Mouse (Mus musculus): ENCODE measurements around the gene Bcl6b. TPM values are rescaled to one million over a fixed set of nuclear protein-coding genes. Genes with fewer than 3 reads are reported as not detected.
A peak's percentile ranks its signal among the peaks of the same experiment; 100 is the strongest.

Gene Bcl6b
- polyA plus RNA-seq, 1 experiment from 2014 or later = 5.0 TPM

DNA sequence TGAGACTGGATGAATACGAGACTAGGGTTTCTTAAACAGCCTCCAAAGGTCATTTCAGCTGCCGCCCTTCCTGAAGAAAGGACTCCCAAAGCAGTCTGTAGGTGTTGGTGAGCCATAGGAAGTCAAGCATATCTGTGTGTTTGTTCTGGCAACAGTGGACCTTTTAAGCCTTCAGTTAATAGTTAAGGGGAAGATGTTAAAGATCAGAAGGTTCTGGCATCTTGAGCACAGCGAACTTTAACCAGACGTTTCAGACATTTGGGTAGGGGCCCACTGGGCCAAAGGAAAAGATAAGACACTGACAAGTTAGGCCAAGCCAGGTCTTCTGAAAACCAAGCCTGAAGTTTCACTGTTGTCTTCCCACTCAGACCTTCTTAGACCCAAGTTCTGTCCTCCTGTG is 11.6 kb downstream of the Bcl6b start:
- no peak for DNase-seq (ENCODE audit: low spot score)
- Histone ChIP-seq H3K4me1 (replicated peaks; ENCODE audit: control insufficient read depth, insufficient read depth, low read length) (peaks cover 44% of the 10 kb centered on the region), H3K4me3 (replicated peaks; ENCODE audit: low read length) (no peak overlapping the region), H3K9me3 (ENCODE audit: control insufficient read depth, low read length) (no peaks in the 10 kb centered on the region), H3K36me3 (replicated peaks; ENCODE audit: control insufficient read depth, insufficient read depth) (peaks cover 16% of the 10 kb centered on the region), H3K9ac (no peak overlapping the region), H3K27ac (no peak overlapping the region), H3K27me3 (ENCODE audit: control insufficient read depth, insufficient read depth, low read length) (peaks cover 39% of the 10 kb centered on the region), H3K4me2 (replicated peaks) (no peak overlapping the region)
- WGBS = 90% methylated on average over 4 of the region's 4 CpGs
- no peak for ATAC-seq (ENCODE audit: low FRiP score)

DNA sequence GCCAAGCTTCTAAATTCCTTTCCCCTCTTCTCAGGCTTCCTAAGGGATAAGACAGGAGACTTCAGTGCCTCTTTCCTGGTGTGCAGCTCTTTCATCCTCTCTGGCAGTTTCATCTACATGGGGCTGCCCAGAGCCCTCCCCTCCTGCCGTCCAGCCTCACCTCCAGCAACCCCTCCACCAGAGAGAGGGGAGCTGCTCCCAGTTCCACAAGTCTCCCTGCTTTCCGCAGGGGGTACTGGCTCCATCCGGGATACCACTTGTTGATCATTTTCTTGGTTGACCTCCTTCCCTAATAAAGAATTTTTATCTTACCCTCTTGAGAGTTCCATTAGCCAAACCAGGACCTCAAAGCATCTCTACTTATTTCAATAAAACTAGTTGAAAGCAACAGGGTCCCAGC is 13.5 kb downstream of the Bcl6b start:
- Histone ChIP-seq H3K36me3 (replicated peaks; ENCODE audit: control insufficient read depth, insufficient read depth) (peaks cover 16% of the 10 kb centered on the region), H3K27me3 (ENCODE audit: control insufficient read depth, insufficient read depth, low read length) (peaks cover 48% of the 10 kb centered on the region), H3K9ac (no peak overlapping the region), H3K9me3 (ENCODE audit: control insufficient read depth, low read length) (no peaks in the 10 kb centered on the region), H3K4me3 (replicated peaks; ENCODE audit: low read length) (no peak overlapping the region), H3K4me2 (replicated peaks) (no peak overlapping the region), H3K27ac (no peak overlapping the region), H3K4me1 (replicated peaks; ENCODE audit: control insufficient read depth, insufficient read depth, low read length) (peaks cover 36% of the 10 kb centered on the region)
- WGBS = 70% methylated on average over 3 of the region's 3 CpGs
- ATAC-seq (ENCODE audit: low FRiP score) (no peak), DNase-seq (ENCODE audit: low spot score) (no peak)

DNA sequence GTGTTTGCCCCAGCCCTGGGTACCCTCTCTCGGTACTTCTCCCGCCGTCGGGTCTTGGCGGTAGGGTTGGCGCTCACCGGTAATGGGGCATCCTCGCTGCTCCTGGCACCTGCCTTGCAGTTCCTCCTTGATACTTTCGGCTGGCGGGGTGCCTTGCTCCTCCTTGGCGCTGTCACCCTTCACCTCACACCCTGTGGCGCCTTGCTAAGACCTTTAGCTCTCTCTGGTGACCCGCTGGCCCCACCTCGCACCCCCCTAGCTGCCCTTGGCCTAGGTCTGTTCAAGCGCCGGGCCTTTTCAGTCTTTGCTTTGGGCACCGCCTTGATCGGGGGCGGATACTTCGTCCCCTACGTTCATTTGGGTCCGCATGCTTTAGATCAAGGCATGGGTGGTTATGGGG is 14.3 kb downstream of the Bcl6b start:
- ATAC-seq (ENCODE audit: low FRiP score) (no peak), DNase-seq (ENCODE audit: low spot score) (no peak)
- peak overlapping the region; percentile 79; the same call in 1 of the 2 replicates for H3K4me2 ChIP-seq (replicated peaks)
- H3K4me1 ChIP-seq (replicated peaks; ENCODE audit: control insufficient read depth, insufficient read depth, low read length) = peaks cover 36% of the 10 kb centered on the region
- no peak overlapping the region for H3K9ac ChIP-seq
- no peaks in the 10 kb centered on the region for H3K9me3 ChIP-seq (ENCODE audit: control insufficient read depth, low read length)
- 10% methylated on average over 22 of the region's 22 CpGs for WGBS
- peaks cover 16% of the 10 kb centered on the region for H3K36me3 ChIP-seq (replicated peaks; ENCODE audit: control insufficient read depth, insufficient read depth)
- H3K27ac ChIP-seq = no peak overlapping the region
- 0 out of 2 replicates have a peak overlapping the region, but pooled peaks have one; percentile 32 for H3K4me3 ChIP-seq (replicated peaks; ENCODE audit: low read length)
- H3K27me3 ChIP-seq (ENCODE audit: control insufficient read depth, insufficient read depth, low read length) = peaks cover 48% of the 10 kb centered on the region

DNA sequence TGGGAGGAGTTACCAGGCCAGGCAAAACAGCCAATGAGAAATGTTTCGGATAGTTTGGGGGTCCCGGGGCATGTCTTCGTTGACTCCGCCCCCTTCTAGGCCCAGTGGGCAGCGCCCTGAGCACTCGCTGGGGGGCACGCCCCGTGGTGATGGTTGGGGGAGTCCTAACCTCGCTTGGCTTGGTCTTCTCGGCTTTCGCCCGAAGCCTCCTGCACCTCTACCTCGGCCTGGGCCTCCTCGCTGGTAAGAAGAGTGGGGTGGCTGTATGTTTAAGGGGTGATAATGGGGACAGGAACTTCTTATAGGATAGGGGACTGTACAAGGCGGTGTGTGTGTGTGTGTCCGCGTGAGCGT is 14.8 kb downstream of the Bcl6b start:
- no peaks in the 10 kb centered on the region for H3K9me3 ChIP-seq (ENCODE audit: control insufficient read depth, low read length)
- DNase-seq (ENCODE audit: low spot score) (no peak), ATAC-seq (ENCODE audit: low FRiP score) (peak; percentile 18; the same call in 1 of the 2 replicates)
- H3K27ac ChIP-seq = no peak overlapping the region
- H3K4me1 ChIP-seq (replicated peaks; ENCODE audit: control insufficient read depth, insufficient read depth, low read length) = peaks cover 31% of the 10 kb centered on the region
- 0 out of 2 replicates have a peak overlapping the region, but pooled peaks have one; percentile 39 for H3K9ac ChIP-seq
- H3K27me3 ChIP-seq (ENCODE audit: control insufficient read depth, insufficient read depth, low read length) = peaks cover 48% of the 10 kb centered on the region
- peak overlapping the region; percentile 79 for H3K4me2 ChIP-seq (replicated peaks)
- WGBS = 4% methylated on average over 18 of the region's 18 CpGs
- H3K36me3 ChIP-seq (replicated peaks; ENCODE audit: control insufficient read depth, insufficient read depth) = peaks cover 16% of the 10 kb centered on the region
- peak overlapping the region; percentile 32 for H3K4me3 ChIP-seq (replicated peaks; ENCODE audit: low read length)

DNA sequence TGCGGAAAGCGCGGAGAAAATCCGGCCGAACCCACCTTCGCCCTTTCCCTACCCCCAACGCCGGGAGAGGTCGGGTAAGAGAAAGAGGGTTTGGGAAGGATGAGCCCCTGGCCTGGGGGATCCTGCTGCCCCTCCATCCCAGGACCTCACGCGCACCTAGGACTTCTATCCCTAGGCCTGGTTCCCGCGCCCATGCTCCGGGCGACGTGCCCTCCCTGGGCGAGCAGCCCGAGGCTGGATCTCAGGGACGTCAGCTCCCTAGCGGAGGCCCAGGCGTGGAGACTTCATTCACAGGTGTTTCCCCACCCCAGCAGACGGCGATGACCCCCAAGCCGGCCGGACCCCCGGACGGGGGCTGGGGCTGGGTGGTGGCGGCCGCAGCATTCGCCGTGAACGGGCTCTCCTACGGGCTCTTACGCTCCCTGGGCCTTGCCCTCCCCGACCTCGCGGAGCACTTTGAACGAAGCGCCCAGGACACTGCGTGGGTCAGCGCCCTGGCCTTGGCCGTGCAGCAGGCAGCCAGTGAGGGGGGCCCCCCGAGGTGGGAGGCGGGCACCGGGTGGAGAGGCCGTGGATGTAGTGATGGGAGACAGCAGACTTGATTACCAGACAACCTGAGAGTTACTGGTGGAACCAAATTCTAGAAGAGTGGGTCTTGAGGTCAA is 15.3 kb downstream of the Bcl6b start:
- no peak overlapping the region for H3K27ac ChIP-seq
- H3K36me3 ChIP-seq (replicated peaks; ENCODE audit: control insufficient read depth, insufficient read depth) = peaks cover 16% of the 10 kb centered on the region
- H3K4me1 ChIP-seq (replicated peaks; ENCODE audit: control insufficient read depth, insufficient read depth, low read length) = peaks cover 26% of the 10 kb centered on the region
- peak overlapping the region; percentile 79 for H3K4me2 ChIP-seq (replicated peaks)
- H3K4me3 ChIP-seq (replicated peaks; ENCODE audit: low read length) = peak overlapping the region; percentile 32
- ATAC-seq (ENCODE audit: low FRiP score) (peak; percentile 31), DNase-seq (ENCODE audit: low spot score) (no peak)
- peak overlapping the region; percentile 39 for H3K9ac ChIP-seq
- under 1% methylated on average over 45 of the region's 46 CpGs for WGBS
- peaks cover 48% of the 10 kb centered on the region for H3K27me3 ChIP-seq (ENCODE audit: control insufficient read depth, insufficient read depth, low read length)
- H3K9me3 ChIP-seq (ENCODE audit: control insufficient read depth, low read length) = no peaks in the 10 kb centered on the region

DNA sequence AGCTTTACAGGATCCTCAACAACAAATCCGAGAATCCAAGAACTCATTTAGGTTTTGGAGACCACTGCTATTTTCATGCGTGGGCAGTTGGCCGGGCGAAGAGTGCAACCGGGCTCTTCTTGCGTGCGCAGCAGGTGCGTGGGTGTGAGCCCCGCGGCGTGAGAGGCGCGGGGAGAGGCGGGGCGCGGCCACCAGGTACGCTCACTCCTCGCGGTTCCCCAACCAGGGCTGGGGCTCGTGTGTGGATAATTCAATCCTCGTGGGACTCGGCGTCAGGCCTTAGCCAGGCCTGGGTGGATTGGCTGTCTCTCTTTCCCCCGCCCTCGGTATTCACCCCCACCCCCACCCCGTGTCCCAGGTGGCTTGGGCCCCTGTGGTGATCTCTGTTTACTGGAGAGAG is 15.9 kb downstream of the Bcl6b start:
- Histone ChIP-seq H3K4me2 (replicated peaks) (peak overlapping the region; percentile 79), H3K9me3 (ENCODE audit: control insufficient read depth, low read length) (no peaks in the 10 kb centered on the region), H3K27me3 (ENCODE audit: control insufficient read depth, insufficient read depth, low read length) (peaks cover 48% of the 10 kb centered on the region), H3K36me3 (replicated peaks; ENCODE audit: control insufficient read depth, insufficient read depth) (peaks cover 16% of the 10 kb centered on the region), H3K9ac (peak overlapping the region; percentile 39), H3K27ac (no peak overlapping the region), H3K4me1 (replicated peaks; ENCODE audit: control insufficient read depth, insufficient read depth, low read length) (peaks cover 20% of the 10 kb centered on the region), H3K4me3 (replicated peaks; ENCODE audit: low read length) (peak overlapping the region; percentile 32)
- DNase-seq (ENCODE audit: low spot score) (no peak), ATAC-seq (ENCODE audit: low FRiP score) (no peak; the same call in 1 of the 2 replicates)
- WGBS = 5% methylated on average over 25 of the region's 26 CpGs

DNA sequence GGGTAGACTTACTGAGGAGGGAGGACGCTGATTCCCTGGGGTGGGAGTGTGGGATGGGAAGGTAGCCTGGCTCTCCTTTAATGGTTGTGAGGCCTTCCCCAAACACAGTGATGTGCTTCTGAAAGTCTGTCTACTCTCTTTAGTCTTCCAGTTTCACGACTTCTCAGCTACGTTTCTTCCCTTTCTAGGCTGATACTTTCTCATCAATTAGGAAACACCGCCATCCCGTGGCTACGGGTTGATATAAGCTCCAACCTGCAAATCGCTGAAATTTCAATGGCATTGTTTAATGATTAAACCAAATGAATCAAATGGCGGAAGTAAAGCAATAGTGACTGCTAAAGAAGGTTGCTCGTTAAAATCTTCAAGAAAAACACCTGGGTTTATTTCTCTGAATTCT is 16.7 kb downstream of the Bcl6b start:
- peak; percentile 83 for DNase-seq (ENCODE audit: low spot score)
- Histone ChIP-seq H3K36me3 (replicated peaks; ENCODE audit: control insufficient read depth, insufficient read depth) (peaks cover 15% of the 10 kb centered on the region), H3K4me3 (replicated peaks; ENCODE audit: low read length) (no peak overlapping the region), H3K9me3 (ENCODE audit: control insufficient read depth, low read length) (no peaks in the 10 kb centered on the region), H3K4me1 (replicated peaks; ENCODE audit: control insufficient read depth, insufficient read depth, low read length) (peaks cover 16% of the 10 kb centered on the region), H3K9ac (no peak overlapping the region), H3K27me3 (ENCODE audit: control insufficient read depth, insufficient read depth, low read length) (peaks cover 48% of the 10 kb centered on the region), H3K4me2 (replicated peaks) (peak overlapping the region; percentile 79; the same call in 1 of the 2 replicates), H3K27ac (no peak overlapping the region)
- no peak for ATAC-seq (ENCODE audit: low FRiP score)
- 10% methylated on average over 9 of the region's 9 CpGs for WGBS

DNA sequence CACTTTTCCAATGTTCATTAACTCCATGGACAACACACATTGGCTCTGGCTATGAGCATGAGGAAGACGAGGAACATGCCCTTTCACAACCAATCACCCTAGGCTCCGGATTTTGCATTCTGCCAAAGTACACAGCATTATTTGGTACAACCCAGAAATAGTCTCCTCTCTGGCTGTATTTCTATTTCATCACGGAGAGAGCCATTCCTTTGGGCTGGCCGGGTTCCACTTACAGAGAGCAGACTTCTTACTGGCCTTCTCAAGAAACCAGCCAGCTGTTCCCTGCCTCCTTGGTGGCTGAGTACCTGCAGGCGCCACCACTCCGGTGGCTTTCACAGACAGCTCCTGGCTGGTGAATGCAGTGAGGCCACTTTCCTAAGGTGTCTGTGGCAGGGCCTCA is 17.2 kb downstream of the Bcl6b start, which contains the start of gene Slc16a11:
Gene Slc16a11, plus strand, starts transcription at position 330 of the 400 bp plus-strand sequence.
- H3K4me3 ChIP-seq (replicated peaks; ENCODE audit: low read length) = peak within 1 kb of the TSS; percentile 32
- 66% methylated on average over 6 of the region's 6 CpGs for WGBS
- H3K9me3 ChIP-seq (ENCODE audit: control insufficient read depth, low read length) = no peaks in the 10 kb centered on the region
- H3K27me3 ChIP-seq (ENCODE audit: control insufficient read depth, insufficient read depth, low read length) = peaks cover 48% of the 10 kb centered on the region
- H3K4me1 ChIP-seq (replicated peaks; ENCODE audit: control insufficient read depth, insufficient read depth, low read length) = peaks cover 16% of the 10 kb centered on the region
- DNase-seq (ENCODE audit: low spot score) = no peak
- peak within 1 kb of the TSS; percentile 39 for H3K9ac ChIP-seq
- peaks cover 11% of the 10 kb centered on the region for H3K36me3 ChIP-seq (replicated peaks; ENCODE audit: control insufficient read depth, insufficient read depth)
- H3K4me2 ChIP-seq (replicated peaks) = peak within 1 kb of the TSS; percentile 79
- no peak for ATAC-seq (ENCODE audit: low FRiP score)
- H3K27ac ChIP-seq = no peak within 1 kb of the TSS

DNA sequence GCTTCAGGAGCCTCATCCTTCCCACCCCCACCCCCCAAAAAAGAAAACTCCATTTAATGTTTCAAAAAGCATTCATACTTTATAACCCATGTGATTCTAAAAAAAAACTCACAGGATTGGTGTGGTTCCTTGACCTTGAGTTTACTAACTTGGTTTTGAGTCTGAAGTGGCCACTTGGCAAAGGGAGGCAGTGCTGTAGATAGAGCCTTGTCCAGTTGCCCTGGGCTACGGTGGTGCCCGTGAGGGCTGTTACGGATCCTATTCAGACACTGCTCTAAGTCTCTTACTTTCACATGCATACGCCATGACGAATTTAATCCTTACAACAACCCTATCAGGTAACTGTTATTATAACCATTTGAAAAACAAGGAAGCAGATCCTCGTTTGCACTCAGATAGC is 17.6 kb downstream of the Bcl6b start:
- ATAC-seq (ENCODE audit: low FRiP score) (no peak), DNase-seq (ENCODE audit: low spot score) (no peak)
- H3K4me1 ChIP-seq (replicated peaks; ENCODE audit: control insufficient read depth, insufficient read depth, low read length) = peaks cover 16% of the 10 kb centered on the region
- no peak overlapping the region for H3K4me3 ChIP-seq (replicated peaks; ENCODE audit: low read length)
- no peak overlapping the region for H3K9ac ChIP-seq
- H3K27ac ChIP-seq = no peak overlapping the region
- peaks cover 6% of the 10 kb centered on the region for H3K36me3 ChIP-seq (replicated peaks; ENCODE audit: control insufficient read depth, insufficient read depth)
- no peaks in the 10 kb centered on the region for H3K9me3 ChIP-seq (ENCODE audit: control insufficient read depth, low read length)
- H3K27me3 ChIP-seq (ENCODE audit: control insufficient read depth, insufficient read depth, low read length) = peaks cover 46% of the 10 kb centered on the region
- no peak overlapping the region for H3K4me2 ChIP-seq (replicated peaks)
- WGBS = 80% methylated on average over 6 of the region's 6 CpGs

Data from hindbrain, embryonic 14.5 days (tissue).